Mouse (Mus musculus) liver, postnatal 0 days (tissue): Measurements from ENCODE around the gene Gyg. TPM values are rescaled to one million over a fixed set of nuclear protein-coding genes. Genes with fewer than 3 reads are reported as not detected.

ENCODE experiments used
- ATAC-seq: fragments of 200-750 bp; cut with Nextera tagmentation; 2 replicates; pipeline ENCODE4 v1.8.0; 2017; ENCODE audit warnings: mild to moderate bottlenecking, moderate library complexity
- DNase-seq: peaks from one replicate; pipeline ENCODE4 v3.0.0-alpha.2; 2016
- H3K27ac ChIP-seq: fragments of 300-500 bp; sonication (generic); 2 replicates; pipeline ENCODE4 v1.5.1; 2014; ENCODE audit warnings: antibody characterized with exemption, moderate library complexity, mild to moderate bottlenecking, low read depth
- H3K27me3 ChIP-seq: fragments of 300-500 bp; sonication (generic); 2 replicates; pipeline ENCODE4 v1.6.1; 2014; ENCODE audit warnings: low read length, control low read depth, mixed read lengths; ENCODE audit not compliant: insufficient read depth
- H3K36me3 ChIP-seq: fragments of 300-500 bp; sonication (generic); replicated peaks from 2 replicates; pipeline ENCODE4 v1.6.1; 2014; ENCODE audit warnings: mild to moderate bottlenecking, control low read depth, low read length, moderate library complexity, mixed read lengths; ENCODE audit not compliant: insufficient read depth
- H3K4me1 ChIP-seq: fragments of 300-500 bp; sonication (generic); 2 replicates; pipeline ENCODE4 v1.6.1; 2014; ENCODE audit warnings: antibody characterized with exemption, mild to moderate bottlenecking, control low read depth; ENCODE audit not compliant: insufficient read depth
- H3K4me2 ChIP-seq: fragments of 300-500 bp; sonication (generic); 2 replicates; pipeline ENCODE4 v1.6.1; 2014; ENCODE audit warnings: low read depth, mild to moderate bottlenecking, low read length, moderate library complexity, mixed read lengths
- H3K4me3 ChIP-seq: fragments of 300-500 bp; sonication (generic); 2 replicates; pipeline ENCODE4 v1.5.1; 2014; ENCODE audit warnings: low read depth, low read length
- H3K9ac ChIP-seq: fragments of 300-500 bp; sonication (generic); replicated peaks from 2 replicates; pipeline ENCODE4 v1.6.1; 2014; ENCODE audit warnings: mild to moderate bottlenecking, moderate library complexity
- H3K9me3 ChIP-seq: fragments of 300-500 bp; sonication (generic); 2 replicates; pipeline ENCODE4 v1.6.1; 2016; ENCODE audit warnings: mild to moderate bottlenecking, control low read depth, low read length, mixed read lengths
- CTCF ChIP-seq: sonication (generic); IDR thresholded peaks from 2 replicates; pipeline ENCODE4 v1.5.1; 2016; ENCODE audit warnings: antibody characterized with exemption, low read depth
- EP300 ChIP-seq: IDR thresholded peaks from 2 replicates; pipeline ENCODE4 v1.6.1; 2016; ENCODE audit warnings: antibody characterized with exemption, low read depth, mild to moderate bottlenecking
- WGBS: fragments of 180-500 bp; shearing (Covaris S2); extraction: QIAGEN DNeasy Blood & Tissue Kit; methylation state at CpG from one replicate; pipeline ENCODE4 v1.1.7; 2014; ENCODE audit not compliant: insufficient replicate concordance; 5-methylcytosine and 5-hydroxymethylcytosine counted together
- polyA plus RNA-seq: library from polyadenylated mRNA; unstranded; fragments of >200 nt; fragmentation: Nextera tagmentation; extraction: Ambion mirVana; gene quantifications from 2 replicates; pipeline ENCODE4 v1.2.1, GENCODE M21; 2015

Gyg gene
- polyA plus RNA-seq, 1 experiment from 2014 or later = 19.2 TPM

- no peaks in the 10 kb centered on the region for H3K27me3 ChIP-seq
- no peak overlapping the region for H3K9ac ChIP-seq
- ATAC-seq (no peak), DNase-seq (no peak)
- peaks cover 19% of the 10 kb centered on the region for H3K36me3 ChIP-seq
- H3K27ac ChIP-seq = no peak overlapping the region
- no peak overlapping the region for H3K4me3 ChIP-seq
- H3K9me3 ChIP-seq = no peaks in the 10 kb centered on the region
- H3K4me1 ChIP-seq = no peaks in the 10 kb centered on the region
- WGBS = 64% methylated on average over 11 of the region's 11 CpGs
- no peak overlapping the region for H3K4me2 ChIP-seq
- TF ChIP-seq EP300 = no peak
- peak; percentile 50 for TF ChIP-seq CTCF
Measured at GRCm38 (mm10) chr3:20076145-20077053, 78.7 kb downstream of the Gyg start.

Other genes with a start within 250 kb of the Gyg start
- 272 and 290 TPM in 2 replicates for gene Cp, start 198.3 kb downstream of the Gyg start, polyA plus RNA-seq
- gene Hps3, start 120.0 kb downstream of the Gyg start, polyA plus RNA-seq = 5.1 and 5.4 TPM in 2 replicates
- 6.4 and 8.2 TPM in 2 replicates for gene Hltf, start 97.5 kb downstream of the Gyg start, polyA plus RNA-seq
- 2.7 and 3.0 TPM in 2 replicates for gene Cpa3, start 86.9 kb upstream of the Gyg start, polyA plus RNA-seq
- 2.3 TPM in 1 of 2 replicates, not detected in the other for gene Cpb1, start 120.4 kb upstream of the Gyg start, polyA plus RNA-seq
- gene Agtr1b, start 211.9 kb upstream of the Gyg start, polyA plus RNA-seq = not detected in 2 replicates